In the genomic region with DNA sequence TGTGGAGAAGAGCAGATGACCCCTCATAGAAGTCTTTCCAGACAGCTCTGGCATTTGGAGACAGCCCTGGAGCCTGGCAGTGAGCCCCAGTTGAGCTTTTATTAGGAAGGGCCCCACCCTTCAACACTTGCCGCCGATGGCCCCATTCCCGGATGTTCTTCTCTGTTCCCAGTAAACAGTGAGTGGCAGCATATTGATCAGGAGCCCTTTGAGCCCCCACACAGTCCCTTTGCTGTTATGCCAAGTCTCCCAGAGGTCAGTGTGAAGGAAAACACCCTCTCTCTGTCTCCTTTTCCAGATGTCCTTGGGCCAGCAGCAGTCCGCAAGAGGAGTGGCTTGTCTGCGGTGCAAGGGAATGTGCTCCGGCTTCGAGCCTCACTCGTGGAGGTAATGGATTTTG, we compare ENCODE assay signal across 9 mouse cellular contexts. TPM values are rescaled to one million over a fixed set of nuclear protein-coding genes. Genes with fewer than 3 reads are reported as not detected.
DNase-seq lines count a peak whose midpoint lies in the region; ATAC-seq and TF ChIP-seq lines count a peak whose summit lies in the region.
"Had no signal": no experiment of that assay in that cellular context is flagged by ENCODE, and none has a peak within 500 bp of the region (broad histone marks: within the 10 kb centered on the region; RNA-seq: fewer than 3 reads in every experiment).

No protein-coding gene starts in this region.

- no peaks in the 10 kb centered on the region for H3K36me3 ChIP-seq in limb, embryonic 13.5 days
- no peaks in the 10 kb centered on the region for H3K36me3 ChIP-seq in limb, embryonic 10.5 days
- H3K36me3 ChIP-seq in heart, adult 2 months (ENCODE audit: control insufficient read depth, insufficient read depth, low read length) = peaks cover 25% of the 10 kb centered on the region
- no peaks in the 10 kb centered on the region for H3K36me3 ChIP-seq in midbrain, embryonic 14.5 days (ENCODE audit: control insufficient read depth, insufficient read depth, low read length)
- no peaks in the 10 kb centered on the region for H3K36me3 ChIP-seq in forebrain, embryonic 12.5 days (replicated peaks)

- H3K4me2 ChIP-seq in limb, embryonic 13.5 days (replicated peaks) = 0 out of 2 replicates have a peak overlapping the region, but pooled peaks have one; percentile 9
- H3K4me2 ChIP-seq in midbrain, embryonic 14.5 days (ENCODE audit: low read length) = no peak overlapping the region
- H3K4me2 ChIP-seq in forebrain, embryonic 12.5 days = no peak overlapping the region

- no peak for TF ChIP-seq CTCF in heart, adult 2 months (IDR thresholded peaks at IDR 0.05)

- peak; percentile 73; the same call in 1 of the 2 replicates for TF ChIP-seq EP300 in heart, adult 2 months (IDR thresholded peaks at IDR 0.05; ENCODE audit: insufficient read depth, low read depth, low read length)

- intact Hi-C loops in heart, adult 2 months (cut with DNase I) = loop anchor here (2.0 to 5.0 kb wide), 3 partner anchors 18 to 94 kb away; no protein-coding TSS in a partner anchor

- H3K9ac ChIP-seq in limb, embryonic 13.5 days = no peak overlapping the region
- H3K9ac ChIP-seq in heart, adult 2 months (ENCODE audit: low read depth, low read length) = no peak overlapping the region
- no peak overlapping the region for H3K9ac ChIP-seq in midbrain, embryonic 14.5 days (replicated peaks; ENCODE audit: low read length)
- no peak overlapping the region for H3K9ac ChIP-seq in forebrain, embryonic 12.5 days
- H3K9ac ChIP-seq: liver, embryonic 14.5 days had no signal

- ATAC-seq in limb, embryonic 13.5 days (ENCODE audit: low FRiP score, low read depth) = no peak
- no peak for ATAC-seq in midbrain, embryonic 14.5 days (ENCODE audit: low FRiP score, low TSS enrichment)
- ATAC-seq in forebrain, embryonic 12.5 days (ENCODE audit: low FRiP score) = no peak

- WGBS in limb, embryonic 13.5 days = 32% methylated on average over 8 of the region's 8 CpGs
- whole genome bisulfite sequencing in limb, embryonic 10.5 days = 37% methylated on average over 8 of the region's 8 CpGs
- WGBS in heart, adult 2 months = 12% methylated on average over 8 of the region's 8 CpGs
- 78% methylated on average over 8 of the region's 8 CpGs for WGBS in midbrain, embryonic 14.5 days
- WGBS in forebrain, embryonic 12.5 days = 85% methylated on average over 8 of the region's 8 CpGs

- no peaks in the 10 kb centered on the region for H3K9me3 ChIP-seq in limb, embryonic 13.5 days
- no peaks in the 10 kb centered on the region for H3K9me3 ChIP-seq in limb, embryonic 10.5 days (replicated peaks)
- no peaks in the 10 kb centered on the region for H3K9me3 ChIP-seq in midbrain, embryonic 14.5 days (ENCODE audit: control insufficient read depth, low read length)
- no peaks in the 10 kb centered on the region for H3K9me3 ChIP-seq in forebrain, embryonic 12.5 days

- peaks cover 3% of the 10 kb centered on the region; the same call in 1 of the 2 replicates for H3K27me3 ChIP-seq in limb, embryonic 13.5 days
- H3K27me3 ChIP-seq in limb, embryonic 10.5 days (ENCODE audit: low read depth, poor library complexity, severe bottlenecking) = no peaks in the 10 kb centered on the region
- H3K27me3 ChIP-seq in heart, adult 2 months (ENCODE audit: control insufficient read depth, insufficient read depth, low read length) = no peaks in the 10 kb centered on the region
- no peaks in the 10 kb centered on the region for H3K27me3 ChIP-seq in midbrain, embryonic 14.5 days (ENCODE audit: control insufficient read depth, insufficient read depth, low read length)
- no peaks in the 10 kb centered on the region for H3K27me3 ChIP-seq in forebrain, embryonic 12.5 days

- no peak overlapping the region for H3K27ac ChIP-seq in limb, embryonic 13.5 days
- H3K27ac ChIP-seq in limb, embryonic 10.5 days = no peak overlapping the region; the same call in 1 of the 2 replicates
- peak overlapping the region; percentile 79 for H3K27ac ChIP-seq in heart, adult 2 months
- no peak overlapping the region for H3K27ac ChIP-seq in midbrain, embryonic 14.5 days (replicated peaks; ENCODE audit: low read depth, low read length)
- H3K27ac ChIP-seq in forebrain, embryonic 12.5 days = no peak overlapping the region
- H3K27ac ChIP-seq: liver, embryonic 14.5 days had no signal

- no peaks in the 10 kb centered on the region; the same call in 1 of the 2 replicates for H3K79me2 ChIP-seq in heart, adult 2 months (replicated peaks; ENCODE audit: control insufficient read depth, insufficient read depth, low read length)

- H3K4me3 ChIP-seq in limb, embryonic 13.5 days = no peak overlapping the region
- no peak overlapping the region for H3K4me3 ChIP-seq in limb, embryonic 10.5 days
- peak overlapping the region; percentile 14; the same call in 1 of the 2 replicates for H3K4me3 ChIP-seq in heart, adult 2 months
- H3K4me3 ChIP-seq in midbrain, embryonic 14.5 days (replicated peaks; ENCODE audit: low read depth, low read length) = no peak overlapping the region
- H3K4me3 ChIP-seq in forebrain, embryonic 12.5 days (replicated peaks) = no peak overlapping the region

- H3K4me1 ChIP-seq in limb, embryonic 13.5 days = peaks cover 36% of the 10 kb centered on the region
- H3K4me1 ChIP-seq in limb, embryonic 10.5 days = peaks cover 33% of the 10 kb centered on the region
- peaks cover 16% of the 10 kb centered on the region for H3K4me1 ChIP-seq in heart, adult 2 months (ENCODE audit: control insufficient read depth, insufficient read depth, low read length)
- no peaks in the 10 kb centered on the region for H3K4me1 ChIP-seq in midbrain, embryonic 14.5 days (ENCODE audit: control insufficient read depth, insufficient read depth, low read length)
- no peaks in the 10 kb centered on the region for H3K4me1 ChIP-seq in forebrain, embryonic 12.5 days

- no peak for DNase-seq in limb, embryonic 10.5 days (ENCODE audit: low spot score)
- peak; percentile 72 to 83 for DNase-seq in heart, adult 2 months
- peak; percentile 28 for DNase-seq in layer of hippocampus, adult 9-11 months
- DNase-seq in right cerebral cortex, postnatal 4 days = peak; percentile 8
- no peak for DNase-seq in midbrain, embryonic 14.5 days
- DNase-seq in thymus, postnatal 14 days = no peak

- peak; percentile 14; the same call in 1 of the 2 replicates for TF ChIP-seq POLR2A in heart, adult 2 months (IDR thresholded peaks at IDR 0.05; ENCODE audit: insufficient read depth, low read depth, low read length)

RNA-seq across cellular contexts. Expression of gene Lmcd1, which starts 31.2 kb away (rescaled TPM):
- 26.4 and 28.1 TPM in 2 replicates for polyA plus RNA-seq in limb, embryonic 13.5 days (2015; fragmentation: Nextera tagmentation; extraction: Ambion mirVana)
- polyA plus RNA-seq in limb, embryonic 10.5 days (2016; fragmentation: Nextera tagmentation; extraction: Ambion mirVana) = 5.0 and 6.0 TPM in 2 replicates
- total RNA-seq in heart, adult 2 months (2021) = 10 to 100 TPM; 37.5 to 46.7 TPM
- 21.2 and 29.2 TPM in 2 replicates for polyA plus RNA-seq in heart, adult 2 months (2012; rRNA removed)
- 11.5 and 16.2 TPM in 2 replicates for polyA plus RNA-seq in midbrain, embryonic 14.5 days (2014; fragmentation: Nextera tagmentation; extraction: Ambion mirVana)
- polyA plus RNA-seq in forebrain, embryonic 12.5 days (2016; fragmentation: Nextera tagmentation; extraction: Ambion mirVana) = 8.3 and 9.0 TPM in 2 replicates

Comparison
In these comparisons a context has a peak if more than half of its experiments do, and no peak if none do; other contexts are left out.
1. DNase-seq: peak in heart, adult 2 months (2 of 2), layer of hippocampus, adult 9-11 months (single experiment) and right cerebral cortex, postnatal 4 days (single experiment); none in limb, embryonic 10.5 days (single experiment), midbrain, embryonic 14.5 days (single experiment) and thymus, postnatal 14 days (single experiment).